Mouse (Mus musculus) stomach, embryonic 14.5 days (tissue): ENCODE data around the gene Wdr6. TPM values are rescaled to one million over a fixed set of nuclear protein-coding genes. Genes with fewer than 3 reads are reported as not detected.

Experiments used
- ATAC-seq: fragments of 200-750 bp; cut with Nextera tagmentation; 2 replicates; pipeline ENCODE4 v1.8.0; 2017; ENCODE audit warnings: low read depth, moderate TSS enrichment; ENCODE audit not compliant: insufficient number of reproducible peaks, insufficient read depth, low FRiP score
- H3K27ac ChIP-seq: fragments of 300-500 bp; sonication (generic); 2 replicates; pipeline ENCODE4 v1.5.1; 2014; ENCODE audit warnings: mild to moderate bottlenecking, low read length, moderate library complexity, mixed read lengths
- H3K27me3 ChIP-seq: fragments of 300-500 bp; sonication (generic); 2 replicates; pipeline ENCODE4 v1.6.1; 2014; ENCODE audit warnings: low read length, control low read depth, mixed read lengths; ENCODE audit not compliant: control insufficient read depth, insufficient read depth
- H3K36me3 ChIP-seq: fragments of 300-500 bp; sonication (generic); 2 replicates; pipeline ENCODE4 v1.6.1; 2014; ENCODE audit warnings: mild to moderate bottlenecking, control low read depth, low read length, moderate library complexity, mixed read lengths; ENCODE audit not compliant: control insufficient read depth, insufficient read depth
- H3K4me1 ChIP-seq: fragments of 300-500 bp; sonication (generic); 2 replicates; pipeline ENCODE4 v1.6.1; 2014; ENCODE audit warnings: low read length, control low read depth, mixed read lengths; ENCODE audit not compliant: control insufficient read depth, insufficient read depth
- H3K4me2 ChIP-seq: fragments of 300-500 bp; sonication (generic); replicated peaks from 2 replicates; pipeline ENCODE4 v1.6.1; 2014; ENCODE audit warnings: low read depth, low read length, control low read depth
- H3K4me3 ChIP-seq: fragments of 300-500 bp; sonication (generic); 2 replicates; pipeline ENCODE4 v1.5.1; 2014; ENCODE audit warnings: low read depth, low read length, control low read depth
- H3K9ac ChIP-seq: fragments of 300-500 bp; sonication (generic); replicated peaks from 2 replicates; pipeline ENCODE4 v1.6.1; 2014; ENCODE audit warnings: low read depth, mild to moderate bottlenecking, control low read depth, low read length, moderate library complexity, mixed read lengths
- H3K9me3 ChIP-seq: fragments of 300-500 bp; sonication (generic); 2 replicates; pipeline ENCODE4 v1.6.1; 2016; ENCODE audit warnings: low read depth, low read length, control low read depth; ENCODE audit not compliant: control insufficient read depth
- WGBS: fragments of 180-500 bp; shearing (Covaris S2); extraction: QIAGEN DNeasy Blood & Tissue Kit; methylation state at CpG from one replicate; pipeline ENCODE4 v1.1.7; 2014; 5-methylcytosine and 5-hydroxymethylcytosine counted together
- microRNA counts: library from miRNA; unstranded; fragments of <30 nt; microRNA quantifications from one replicate; lab custom pipeline; 2016
- microRNA-seq: library from miRNA; unstranded; fragments of <30 nt; microRNA quantifications from one replicate; pipeline ENCODE4, GENCODE M21; 2016
- polyA plus RNA-seq: library from polyadenylated mRNA; unstranded; fragments of >200 nt; fragmentation: Nextera tagmentation; extraction: Ambion mirVana; gene quantifications from 2 replicates; pipeline ENCODE4 v1.2.1, GENCODE M21; 2014

Wdr6 gene
- polyA plus RNA-seq, 1 experiment from 2014 or later, result 88.4 TPM

- no peak overlapping the region for H3K4me2 ChIP-seq
- WGBS, result 95% methylated on average over 4 of the region's 4 CpGs
- no peak overlapping the region for H3K4me3 ChIP-seq
- H3K9ac ChIP-seq, result no peak overlapping the region
- H3K9me3 ChIP-seq, result no peaks in the 10 kb centered on the region
- no peak overlapping the region for H3K27ac ChIP-seq
- H3K36me3 ChIP-seq, result peaks cover 15% of the 10 kb centered on the region; the same call in 1 of the 2 replicates
- ATAC-seq, result no peak
- no peaks in the 10 kb centered on the region for H3K27me3 ChIP-seq
- H3K4me1 ChIP-seq, result peaks cover 8% of the 10 kb centered on the region
Observed at GRCm38 (mm10) chr9:108523341-108523740, 55.2 kb downstream of the Wdr6 start.

MicroRNA genes within 50 kb of the gene (microRNA counts, 519-probe panel; counts per million panel counts)
- microRNA mmu-miR-191 (lab: Ali Mortazavi, UCI) (3,211 counts per million, percentile 60 among the panel's probes with 10 or more counts), microRNA mmu-miR-425 (lab: Ali Mortazavi, UCI) (2,787 counts per million, percentile 48 among the panel's probes with 10 or more counts)

Small RNA genes lying within 50 kb of the gene (microRNA-seq; reads per million reads assigned to microRNA genes)
- gene Gm24083 (not detected), gene Mir191 (not detected), gene Mir425 (2,019 reads per million, percentile 80 among the genes with 10 or more reads in this experiment)

Other genes with a start within 250 kb of the Wdr6 start
- gene Gpx1, start 239.8 kb downstream of the Wdr6 start, polyA plus RNA-seq, result 676 and 679 TPM in 2 replicates
- 102 and 103 TPM in 2 replicates for gene Usp4, start 230.9 kb downstream of the Wdr6 start, polyA plus RNA-seq
- gene 1700102P08Rik, start 185.9 kb downstream of the Wdr6 start, polyA plus RNA-seq, result 0.72 and 0.87 TPM in 2 replicates
- gene Ccdc36, start 150.3 kb downstream of the Wdr6 start, polyA plus RNA-seq, result 1.9 and 2.5 TPM in 2 replicates
- not detected in 2 replicates for gene BC048562, start 142.3 kb downstream of the Wdr6 start, polyA plus RNA-seq
- gene Ccdc71, start 118.2 kb downstream of the Wdr6 start, polyA plus RNA-seq, result 48.2 and 49.9 TPM in 2 replicates
- 64.0 and 64.9 TPM in 2 replicates for gene Klhdc8b, start 117.2 kb downstream of the Wdr6 start, polyA plus RNA-seq
- gene Lamb2, start 99.0 kb downstream of the Wdr6 start, polyA plus RNA-seq, result 38.7 and 43.7 TPM in 2 replicates
- gene Usp19, start 88.1 kb downstream of the Wdr6 start, polyA plus RNA-seq, result 49.5 and 54.4 TPM in 2 replicates
- gene Qars, start 71.0 kb downstream of the Wdr6 start, polyA plus RNA-seq, result 113 and 114 TPM in 2 replicates
- 120 and 121 TPM in 2 replicates for gene Qrich1, start 61.9 kb downstream of the Wdr6 start, polyA plus RNA-seq
- 193 and 198 TPM in 2 replicates for gene Impdh2, start 18.5 kb downstream of the Wdr6 start, polyA plus RNA-seq
- 40.7 and 45.2 TPM in 2 replicates for gene Ndufaf3, start 11.3 kb downstream of the Wdr6 start, polyA plus RNA-seq
- gene Dalrd3, start 8.9 kb downstream of the Wdr6 start, polyA plus RNA-seq, result 114 and 135 TPM in 2 replicates
- gene P4htm, start 18.9 kb upstream of the Wdr6 start, polyA plus RNA-seq, result 6.1 and 6.2 TPM in 2 replicates
- 36.2 and 36.8 TPM in 2 replicates for gene Arih2, start 70.6 kb upstream of the Wdr6 start, polyA plus RNA-seq
- gene Slc25a20, start 83.3 kb upstream of the Wdr6 start, polyA plus RNA-seq, result 21.9 and 25.2 TPM in 2 replicates
- 30.4 and 33.6 TPM in 2 replicates for gene Prkar2a, start 110.6 kb upstream of the Wdr6 start, polyA plus RNA-seq
- 118 and 123 TPM in 2 replicates for gene Ip6k2, start 205.1 kb upstream of the Wdr6 start, polyA plus RNA-seq
- 11.9 and 15.3 TPM in 2 replicates for gene Nckipsd, start 229.6 kb upstream of the Wdr6 start, polyA plus RNA-seq
- gene Celsr3, start 247.6 kb upstream of the Wdr6 start, polyA plus RNA-seq, result 1.3 and 1.8 TPM in 2 replicates